Mouse (Mus musculus) ES-E14 (cell line): Measurements from ENCODE around the gene A530032D15Rik. TPM values are rescaled to one million over a fixed set of nuclear protein-coding genes. Genes with fewer than 3 reads are reported as not detected.
"Not testable (repeated sequence)": the region's sequence is repeated elsewhere in the genome, so short reads cannot be mapped to it uniquely, and the experiment has no call there.

ENCODE experiments used
- DNase-seq: peaks from one replicate; pipeline ENCODE4 v3.0.0-alpha.2; 2013; ENCODE audit warnings: low read depth, low spot score
- H3K27ac ChIP-seq: 2 replicates; pipeline ENCODE4 v1.5.1; 2012; ENCODE audit warnings: low read depth, mild to moderate bottlenecking, low read length, moderate library complexity, mixed read lengths; ENCODE audit not compliant: poor library complexity, insufficient read depth, severe bottlenecking
- H3K36me3 ChIP-seq: 2 replicates; pipeline ENCODE4 v1.6.1; 2012; ENCODE audit warnings: mild to moderate bottlenecking, low read length, moderate library complexity, mixed read lengths; ENCODE audit not compliant: control insufficient read depth, poor library complexity, insufficient read depth, severe bottlenecking
- H3K4me1 ChIP-seq, 2 experiments: fragments of 150-350 bp in 1 of 2; sonication (generic) in 1 of 2; 2 replicates each; pipeline ENCODE4 v1.6.1; 2012; ENCODE audit warnings: low read length in 2 of 2, mild to moderate bottlenecking in 1 of 2, mixed read lengths in 1 of 2; ENCODE audit not compliant: control insufficient read depth in 2 of 2, insufficient read depth in 2 of 2, poor library complexity in 1 of 2
- H3K4me3 ChIP-seq, 2 experiments: fragments of 150-350 bp in 1 of 2; sonication (generic) in 1 of 2; 2 replicates each; pipeline ENCODE4 v1.5.1; 2012; ENCODE audit warnings: low read length in 2 of 2, low read depth in 1 of 2, mild to moderate bottlenecking in 1 of 2, mixed read lengths in 1 of 2; ENCODE audit not compliant: insufficient read depth in 1 of 2, poor library complexity in 1 of 2, severe bottlenecking in 1 of 2
- H3K9ac ChIP-seq: 2 replicates; pipeline ENCODE4 v1.6.1; 2012; ENCODE audit warnings: low read depth, mild to moderate bottlenecking, low read length, mixed read lengths; ENCODE audit not compliant: poor library complexity, insufficient read depth, severe bottlenecking
- H3K9me3 ChIP-seq: fragments of 150-350 bp; sonication (generic); 2 replicates; pipeline ENCODE4 v1.6.1; 2012; ENCODE audit warnings: low read depth, mild to moderate bottlenecking, low read length; ENCODE audit not compliant: control insufficient read depth, insufficient read depth
- in situ Hi-C, 2 experiments: fragments of 600-800 bp; cut with MboI; formaldehyde crosslinking; loops; one replicate each; pipeline ENCODE4 v1.15.1; 2025; ENCODE audit warnings: low sequenced_read_pairs in 2 of 2, inconsistent platforms in 1 of 2; ENCODE audit not compliant: unreplicated experiment in 2 of 2
- total RNA-seq: library from RNA; depleted of rRNA; stranded (reverse); fragments of 300-350 nt; gene quantifications from 2 replicates; pipeline ENCODE4 v1.2.3, GENCODE M21; 2012; rRNA removed

The A530032D15Rik gene
- total RNA-seq = 0.16 and 0.22 TPM in 2 replicates

- H3K27ac ChIP-seq, H3K9ac ChIP-seq, in situ Hi-C loops, DNase-seq, H3K4me3 ChIP-seq, H3K9me3 ChIP-seq, H3K36me3 ChIP-seq, H3K4me1 ChIP-seq: not testable (repeated sequence)
Observed at GRCm38 (mm10) chr1:85109753-85110152, at the start of gene A530032D15Rik. A530032D15Rik (minus strand) TSS chr1:85109853.

GRCm38 (mm10) chr1:85155151-85155550 lies 45.5 kb upstream of the A530032D15Rik start:
- H3K4me1 ChIP-seq, H3K4me3 ChIP-seq, in situ Hi-C loops, H3K36me3 ChIP-seq, H3K9ac ChIP-seq, H3K27ac ChIP-seq, DNase-seq, H3K9me3 ChIP-seq: not testable (repeated sequence)

GRCm38 (mm10) chr1:85133671-85134070 lies 24.0 kb upstream of the A530032D15Rik start:
- H3K4me3 ChIP-seq, H3K9me3 ChIP-seq, H3K36me3 ChIP-seq, H3K4me1 ChIP-seq, DNase-seq, H3K27ac ChIP-seq, H3K9ac ChIP-seq, in situ Hi-C loops: not testable (repeated sequence)

- H3K9me3 ChIP-seq, H3K27ac ChIP-seq, in situ Hi-C loops: not testable (repeated sequence)
Observed at GRCm38 (mm10) chr1:85121841-85122240, 12.2 kb upstream of the A530032D15Rik start.

GRCm38 (mm10) chr1:85118341-85118740 lies 8.7 kb upstream of the A530032D15Rik start:
- DNase-seq, H3K36me3 ChIP-seq, H3K4me1 ChIP-seq, H3K9me3 ChIP-seq, H3K4me3 ChIP-seq, H3K27ac ChIP-seq, in situ Hi-C loops, H3K9ac ChIP-seq: not testable (repeated sequence)

More at GRCm38 (mm10) chr1:85121841-85122240, 12.2 kb upstream of the A530032D15Rik start:
- H3K36me3 ChIP-seq, H3K4me1 ChIP-seq, H3K9ac ChIP-seq, H3K4me3 ChIP-seq, DNase-seq: not testable (repeated sequence)

GRCm38 (mm10) chr1:85117537-85117936 lies 7.9 kb upstream of the A530032D15Rik start:
- in situ Hi-C loops, H3K9ac ChIP-seq: not testable (repeated sequence)

GRCm38 (mm10) chr1:85114666-85115402 lies 5.2 kb upstream of the A530032D15Rik start:
- H3K4me3 ChIP-seq, H3K27ac ChIP-seq, H3K9ac ChIP-seq, in situ Hi-C loops, H3K9me3 ChIP-seq, DNase-seq, H3K36me3 ChIP-seq, H3K4me1 ChIP-seq: not testable (repeated sequence)

More at GRCm38 (mm10) chr1:85117537-85117936, 7.9 kb upstream of the A530032D15Rik start:
- not testable (repeated sequence) for DNase-seq, H3K9me3 ChIP-seq, H3K4me3 ChIP-seq, H3K27ac ChIP-seq, H3K36me3 ChIP-seq, H3K4me1 ChIP-seq

GRCm38 (mm10) chr1:85114078-85114477 lies 4.4 kb upstream of the A530032D15Rik start:
- H3K9ac ChIP-seq, H3K27ac ChIP-seq, DNase-seq, H3K9me3 ChIP-seq, H3K4me1 ChIP-seq, H3K4me3 ChIP-seq, in situ Hi-C loops, H3K36me3 ChIP-seq: not testable (repeated sequence)
